Mouse (Mus musculus): ENCODE measurements around the gene Skap2. TPM values are rescaled to one million over a fixed set of nuclear protein-coding genes. Genes with fewer than 3 reads are reported as not detected.

Skap2 gene
- polyA plus RNA-seq (2014; fragmentation: Nextera tagmentation; extraction: Ambion mirVana): 15.2 and 16.0 TPM in 2 replicates

DNA sequence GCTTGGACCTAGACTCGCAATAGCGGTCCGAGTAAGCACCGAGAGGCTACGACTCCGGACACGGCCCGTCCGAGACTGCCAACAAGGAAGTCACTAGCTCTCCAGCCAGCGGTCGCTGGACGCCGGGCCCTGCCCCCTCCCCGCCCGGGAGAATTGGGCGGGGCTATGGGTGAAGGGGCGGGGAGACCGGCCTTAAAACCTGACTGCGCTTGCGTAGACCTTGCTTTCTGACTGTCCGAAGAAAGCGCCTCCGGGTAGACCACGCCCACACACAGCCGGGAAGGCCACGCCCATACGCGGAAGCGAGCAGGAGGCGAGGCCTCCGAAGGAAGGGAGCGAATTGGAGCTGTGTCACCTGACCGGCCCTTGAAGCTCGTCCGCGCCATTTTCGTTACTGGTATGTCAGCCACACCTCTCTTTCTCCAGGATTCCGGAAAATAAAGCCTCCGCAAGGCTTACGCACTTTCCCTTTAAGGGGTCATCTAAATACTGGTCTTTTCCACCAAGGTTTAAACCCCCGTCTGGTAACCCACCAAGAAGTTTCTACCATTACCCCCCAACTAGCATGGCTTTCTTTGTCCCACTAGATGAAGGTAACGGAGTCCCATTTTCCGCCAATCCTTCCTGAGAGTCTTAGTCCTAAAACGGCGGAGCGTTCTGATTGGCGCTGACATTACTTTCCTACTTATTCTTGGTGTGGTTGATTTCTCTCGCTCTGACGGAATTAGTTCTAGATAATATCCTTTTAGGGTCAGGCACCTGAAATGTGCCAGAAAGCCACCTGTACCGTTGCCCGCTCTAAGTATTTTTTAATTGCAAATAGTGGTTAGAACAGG, at the start of gene Skap2:
Gene Skap2 (minus strand): TSS at position 141 of the 836 bp plus-strand sequence.
- Histone ChIP-seq H3K9me3 (ENCODE audit: control insufficient read depth, low read length) (no peaks in the 10 kb centered on the region), H3K4me3 (ENCODE audit: control insufficient read depth in 1 of 2, insufficient read depth in 1 of 2, low read depth in 1 of 2, low read length in 2 of 2) (peak within 1 kb of the TSS; percentile 69 to 78), H3K27me3 (ENCODE audit: control insufficient read depth, insufficient read depth, low read length) (peaks cover 42% of the 10 kb centered on the region), H3K27ac (replicated peaks in 1 of 2; ENCODE audit: control insufficient read depth in 1 of 2, insufficient read depth in 1 of 2, low read depth in 2 of 2, low read length in 2 of 2) (peak within 1 kb of the TSS; percentile 45 to 59; a peak in 1 of 4 replicates), H3K9ac (ENCODE audit: low read length) (peak within 1 kb of the TSS; percentile 74), H3K36me3 (ENCODE audit: control insufficient read depth, insufficient read depth, low read length) (no peaks in the 10 kb centered on the region), H3K4me1 (ENCODE audit: control insufficient read depth in 2 of 2, insufficient read depth in 2 of 2, low read length in 2 of 2) (no peaks in the 10 kb centered on the region; a peak in 1 of 4 replicates), H3K4me2 (ENCODE audit: low read length) (peak within 1 kb of the TSS; percentile 87)
- ATAC-seq (ENCODE audit: insufficient number of reproducible peaks, insufficient read depth, low FRiP score, low read depth): peak; percentile 97
- WGBS: 1% methylated on average over 51 of the region's 51 CpGs

DNA sequence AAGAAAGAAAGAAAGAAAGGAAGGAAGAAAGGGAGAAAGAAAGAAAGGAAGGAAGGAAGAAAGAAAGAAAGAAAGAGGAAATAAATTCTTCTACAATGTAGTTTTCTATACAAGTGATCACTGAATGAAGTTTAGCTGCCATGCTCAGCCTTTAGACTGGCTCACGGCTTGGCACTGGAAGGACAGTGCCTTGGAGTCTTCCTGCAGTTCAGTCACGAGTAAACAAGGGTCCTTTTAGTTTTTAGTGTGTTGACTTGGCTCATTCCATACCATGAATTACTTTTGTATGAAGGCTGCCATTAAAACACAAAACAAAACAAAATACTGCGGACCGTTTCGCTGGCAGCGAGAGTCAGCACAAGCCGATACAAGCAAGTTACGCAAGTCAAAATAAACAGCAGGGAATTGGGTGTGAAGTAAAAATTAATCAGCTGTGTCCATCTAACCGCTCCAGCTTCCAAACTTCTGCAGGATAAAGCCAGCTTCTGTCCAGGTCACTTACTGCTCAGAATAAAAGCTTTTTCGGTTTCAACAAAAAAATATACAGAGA, 46.6 kb upstream of the Skap2 start:
- no peak overlapping the region for H3K4me2 ChIP-seq (ENCODE audit: low read length)
- H3K9ac ChIP-seq (ENCODE audit: low read length): no peak overlapping the region
- H3K27ac ChIP-seq (replicated peaks in 1 of 2; ENCODE audit: control insufficient read depth in 1 of 2, insufficient read depth in 1 of 2, low read depth in 2 of 2, low read length in 2 of 2): no peak overlapping the region
- H3K36me3 ChIP-seq (ENCODE audit: control insufficient read depth, insufficient read depth, low read length): no peaks in the 10 kb centered on the region
- no peaks in the 10 kb centered on the region for H3K9me3 ChIP-seq (ENCODE audit: control insufficient read depth, low read length)
- no peak for ATAC-seq (ENCODE audit: insufficient number of reproducible peaks, insufficient read depth, low FRiP score, low read depth)
- H3K4me3 ChIP-seq (ENCODE audit: control insufficient read depth in 1 of 2, insufficient read depth in 1 of 2, low read depth in 1 of 2, low read length in 2 of 2): no peak overlapping the region
- WGBS: 77% methylated on average over 10 of the region's 10 CpGs
- peaks cover 18% of the 10 kb centered on the region for H3K27me3 ChIP-seq (ENCODE audit: control insufficient read depth, insufficient read depth, low read length)
- no peaks in the 10 kb centered on the region for H3K4me1 ChIP-seq (ENCODE audit: control insufficient read depth in 2 of 2, insufficient read depth in 2 of 2, low read length in 2 of 2)

DNA sequence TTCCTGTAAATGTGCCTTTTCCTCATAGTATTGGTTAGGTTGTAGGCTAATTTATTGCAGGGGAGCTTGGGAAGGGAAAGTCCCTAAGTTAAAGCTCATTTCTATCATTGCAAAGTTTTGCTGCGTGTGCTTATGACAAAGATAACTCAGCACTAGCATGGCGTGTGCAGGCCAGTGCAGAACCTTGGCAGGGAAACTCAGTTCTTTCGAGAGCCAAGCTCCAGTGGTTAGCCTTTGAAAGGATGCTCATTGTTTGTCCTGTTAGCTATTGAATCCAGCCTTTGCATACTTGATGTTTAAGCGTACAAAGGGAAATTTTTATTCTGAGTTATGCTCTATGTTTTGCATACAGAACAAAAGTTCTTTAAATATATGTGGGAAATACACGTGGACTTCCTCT, 45.8 kb upstream of the Skap2 start:
- no peak overlapping the region for H3K9ac ChIP-seq (ENCODE audit: low read length)
- no peak overlapping the region for H3K27ac ChIP-seq (replicated peaks in 1 of 2; ENCODE audit: control insufficient read depth in 1 of 2, insufficient read depth in 1 of 2, low read depth in 2 of 2, low read length in 2 of 2)
- H3K9me3 ChIP-seq (ENCODE audit: control insufficient read depth, low read length): no peaks in the 10 kb centered on the region
- H3K36me3 ChIP-seq (ENCODE audit: control insufficient read depth, insufficient read depth, low read length): no peaks in the 10 kb centered on the region
- no peak overlapping the region for H3K4me3 ChIP-seq (ENCODE audit: control insufficient read depth in 1 of 2, insufficient read depth in 1 of 2, low read depth in 1 of 2, low read length in 2 of 2)
- 68% methylated on average over 5 of the region's 5 CpGs for WGBS
- H3K4me2 ChIP-seq (ENCODE audit: low read length): no peak overlapping the region
- no peaks in the 10 kb centered on the region for H3K4me1 ChIP-seq (ENCODE audit: control insufficient read depth in 2 of 2, insufficient read depth in 2 of 2, low read length in 2 of 2)
- H3K27me3 ChIP-seq (ENCODE audit: control insufficient read depth, insufficient read depth, low read length): peaks cover 18% of the 10 kb centered on the region
- no peak for ATAC-seq (ENCODE audit: insufficient number of reproducible peaks, insufficient read depth, low FRiP score, low read depth)

DNA sequence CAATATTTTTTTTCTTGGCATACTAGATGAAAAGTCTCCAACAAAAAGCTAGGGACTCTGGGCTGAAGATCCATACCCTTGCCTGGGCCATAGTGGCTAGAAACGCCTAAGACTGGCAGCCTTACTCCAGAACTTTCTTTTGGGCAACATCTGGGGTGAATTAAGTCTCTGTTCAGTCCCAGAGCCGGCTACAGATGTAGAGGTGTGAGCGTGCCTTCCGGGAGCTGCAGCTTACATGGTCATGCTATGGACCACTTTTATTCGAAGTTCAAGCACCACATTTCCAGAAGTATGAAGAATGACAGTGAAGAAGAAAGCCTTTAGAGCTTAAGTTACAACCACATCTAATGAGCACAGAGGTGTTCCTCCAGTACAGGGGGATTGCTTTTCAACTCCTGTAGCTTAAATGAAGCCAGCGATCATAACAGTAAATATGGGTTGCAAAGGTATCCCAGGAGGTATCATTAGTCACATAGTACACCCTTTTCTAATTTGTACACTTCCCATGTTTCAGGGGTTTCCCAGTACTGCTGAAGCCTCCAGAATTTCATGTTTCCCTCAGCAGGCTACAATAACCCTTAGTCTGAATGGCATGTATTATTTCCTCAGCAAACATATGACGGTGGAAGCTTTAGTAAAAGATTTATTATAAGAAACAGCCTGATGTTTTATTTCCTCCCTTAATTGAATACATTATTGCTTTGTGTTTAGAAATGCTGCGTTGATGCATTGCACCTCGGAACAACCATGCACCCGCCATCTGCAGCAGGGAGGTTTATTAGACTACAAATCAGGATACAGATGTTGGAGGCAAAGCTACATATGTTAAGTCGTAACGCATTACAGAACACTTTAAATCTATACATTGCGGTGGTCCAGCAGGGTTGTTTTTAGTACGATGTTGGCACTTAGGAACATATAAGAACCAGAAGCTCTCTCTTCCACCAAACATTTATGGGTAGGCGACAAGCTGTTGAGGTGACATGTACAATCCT, 41.5 kb upstream of the Skap2 start:
- no peaks in the 10 kb centered on the region for H3K36me3 ChIP-seq (ENCODE audit: control insufficient read depth, insufficient read depth, low read length)
- no peak overlapping the region for H3K27ac ChIP-seq (replicated peaks in 1 of 2; ENCODE audit: control insufficient read depth in 1 of 2, insufficient read depth in 1 of 2, low read depth in 2 of 2, low read length in 2 of 2)
- 82% methylated on average over 15 of the region's 15 CpGs for WGBS
- no peaks in the 10 kb centered on the region for H3K4me1 ChIP-seq (ENCODE audit: control insufficient read depth in 2 of 2, insufficient read depth in 2 of 2, low read length in 2 of 2)
- H3K27me3 ChIP-seq (ENCODE audit: control insufficient read depth, insufficient read depth, low read length): peaks cover 13% of the 10 kb centered on the region
- no peak for ATAC-seq (ENCODE audit: insufficient number of reproducible peaks, insufficient read depth, low FRiP score, low read depth)
- H3K9me3 ChIP-seq (ENCODE audit: control insufficient read depth, low read length): no peaks in the 10 kb centered on the region
- no peak overlapping the region for H3K4me2 ChIP-seq (ENCODE audit: low read length)
- H3K9ac ChIP-seq (ENCODE audit: low read length): no peak overlapping the region
- H3K4me3 ChIP-seq (ENCODE audit: control insufficient read depth in 1 of 2, insufficient read depth in 1 of 2, low read depth in 1 of 2, low read length in 2 of 2): no peak overlapping the region

DNA sequence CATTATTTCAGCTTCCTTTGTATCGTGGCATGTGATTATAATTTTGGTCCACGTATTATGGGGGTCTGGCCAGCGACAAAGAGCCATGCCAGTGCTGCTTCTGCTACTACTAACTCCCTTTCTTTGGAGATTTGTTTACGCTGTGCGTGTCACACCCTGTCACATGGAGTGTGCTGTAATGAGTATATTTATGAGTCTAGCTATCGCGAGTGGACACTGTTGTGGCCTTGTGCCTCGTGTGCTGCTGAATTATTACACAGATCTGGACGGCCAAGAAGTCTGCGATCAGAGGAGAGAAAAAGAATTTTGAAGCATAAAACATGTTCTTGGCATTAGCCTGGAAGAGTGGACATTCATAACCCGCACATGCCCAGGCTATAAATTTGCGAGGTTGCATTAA, 37.7 kb upstream of the Skap2 start:
- ATAC-seq (ENCODE audit: insufficient number of reproducible peaks, insufficient read depth, low FRiP score, low read depth): no peak
- Histone ChIP-seq H3K9ac (ENCODE audit: low read length) (no peak overlapping the region), H3K4me2 (ENCODE audit: low read length) (no peak overlapping the region), H3K9me3 (ENCODE audit: control insufficient read depth, low read length) (no peaks in the 10 kb centered on the region), H3K27ac (replicated peaks in 1 of 2; ENCODE audit: control insufficient read depth in 1 of 2, insufficient read depth in 1 of 2, low read depth in 2 of 2, low read length in 2 of 2) (no peak overlapping the region), H3K27me3 (ENCODE audit: control insufficient read depth, insufficient read depth, low read length) (no peaks in the 10 kb centered on the region), H3K4me3 (ENCODE audit: control insufficient read depth in 1 of 2, insufficient read depth in 1 of 2, low read depth in 1 of 2, low read length in 2 of 2) (no peak overlapping the region), H3K36me3 (ENCODE audit: control insufficient read depth, insufficient read depth, low read length) (no peaks in the 10 kb centered on the region), H3K4me1 (ENCODE audit: control insufficient read depth in 2 of 2, insufficient read depth in 2 of 2, low read length in 2 of 2) (no peaks in the 10 kb centered on the region)
- WGBS: 86% methylated on average over 12 of the region's 12 CpGs

DNA sequence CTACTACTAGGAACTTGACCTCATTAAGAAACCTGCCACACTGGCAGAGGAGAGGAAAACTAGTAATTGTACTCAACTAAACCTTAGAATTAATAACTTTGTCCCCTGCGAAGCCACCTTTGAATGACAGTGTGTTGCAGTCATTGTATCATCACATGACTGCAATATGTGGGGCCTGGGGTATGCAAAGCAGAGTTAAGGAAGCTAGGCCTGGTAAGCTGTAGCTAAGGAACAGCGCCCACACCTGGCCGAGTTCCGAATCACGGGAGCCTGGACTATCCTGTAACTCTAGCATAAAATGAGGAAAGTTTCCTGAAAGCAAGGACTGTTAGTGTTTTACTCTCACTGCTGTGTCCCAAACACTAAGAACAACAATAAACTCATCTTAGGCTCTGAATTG, 33.2 kb upstream of the Skap2 start:
- Histone ChIP-seq H3K27ac (replicated peaks in 1 of 2; ENCODE audit: control insufficient read depth in 1 of 2, insufficient read depth in 1 of 2, low read depth in 2 of 2, low read length in 2 of 2) (no peak overlapping the region), H3K36me3 (ENCODE audit: control insufficient read depth, insufficient read depth, low read length) (no peaks in the 10 kb centered on the region), H3K9me3 (ENCODE audit: control insufficient read depth, low read length) (no peaks in the 10 kb centered on the region), H3K9ac (ENCODE audit: low read length) (no peak overlapping the region), H3K4me3 (ENCODE audit: control insufficient read depth in 1 of 2, insufficient read depth in 1 of 2, low read depth in 1 of 2, low read length in 2 of 2) (no peak overlapping the region), H3K4me1 (ENCODE audit: control insufficient read depth in 2 of 2, insufficient read depth in 2 of 2, low read length in 2 of 2) (no peaks in the 10 kb centered on the region), H3K4me2 (ENCODE audit: low read length) (no peak overlapping the region), H3K27me3 (ENCODE audit: control insufficient read depth, insufficient read depth, low read length) (no peaks in the 10 kb centered on the region)
- WGBS: 44% methylated on average over 5 of the region's 5 CpGs
- ATAC-seq (ENCODE audit: insufficient number of reproducible peaks, insufficient read depth, low FRiP score, low read depth): no peak

DNA sequence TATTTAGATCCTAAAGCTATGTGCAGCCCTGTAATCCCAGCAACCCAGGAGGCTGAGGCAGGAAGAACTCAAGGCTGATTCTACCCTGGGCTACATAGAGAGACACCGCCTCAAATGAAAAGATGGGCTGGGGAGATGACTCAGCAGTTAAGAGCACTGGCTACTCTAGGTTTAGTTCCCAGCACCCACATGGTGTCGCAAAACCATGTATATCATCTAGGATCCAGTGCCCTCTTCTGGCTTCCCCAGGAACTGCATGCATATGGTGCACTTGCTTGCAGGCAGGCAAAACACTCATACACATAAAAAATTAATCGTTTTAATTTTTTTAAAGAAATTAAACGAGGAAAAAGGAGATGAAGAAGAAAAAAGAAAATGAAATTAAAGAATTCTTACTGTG, 23.7 kb upstream of the Skap2 start:
- no peak overlapping the region for H3K27ac ChIP-seq (replicated peaks in 1 of 2; ENCODE audit: control insufficient read depth in 1 of 2, insufficient read depth in 1 of 2, low read depth in 2 of 2, low read length in 2 of 2)
- no peak for ATAC-seq (ENCODE audit: insufficient number of reproducible peaks, insufficient read depth, low FRiP score, low read depth)
- H3K36me3 ChIP-seq (ENCODE audit: control insufficient read depth, insufficient read depth, low read length): no peaks in the 10 kb centered on the region
- no peaks in the 10 kb centered on the region; the same call in 1 of the 2 replicates for H3K27me3 ChIP-seq (ENCODE audit: control insufficient read depth, insufficient read depth, low read length)
- no peak overlapping the region for H3K4me3 ChIP-seq (ENCODE audit: control insufficient read depth in 1 of 2, insufficient read depth in 1 of 2, low read depth in 1 of 2, low read length in 2 of 2)
- H3K4me1 ChIP-seq (ENCODE audit: control insufficient read depth in 2 of 2, insufficient read depth in 2 of 2, low read length in 2 of 2): no peaks in the 10 kb centered on the region
- H3K4me2 ChIP-seq (ENCODE audit: low read length): no peak overlapping the region
- H3K9ac ChIP-seq (ENCODE audit: low read length): no peak overlapping the region
- 78% methylated on average over 4 of the region's 4 CpGs for WGBS
- no peaks in the 10 kb centered on the region for H3K9me3 ChIP-seq (ENCODE audit: control insufficient read depth, low read length)
